In the genomic region with DNA sequence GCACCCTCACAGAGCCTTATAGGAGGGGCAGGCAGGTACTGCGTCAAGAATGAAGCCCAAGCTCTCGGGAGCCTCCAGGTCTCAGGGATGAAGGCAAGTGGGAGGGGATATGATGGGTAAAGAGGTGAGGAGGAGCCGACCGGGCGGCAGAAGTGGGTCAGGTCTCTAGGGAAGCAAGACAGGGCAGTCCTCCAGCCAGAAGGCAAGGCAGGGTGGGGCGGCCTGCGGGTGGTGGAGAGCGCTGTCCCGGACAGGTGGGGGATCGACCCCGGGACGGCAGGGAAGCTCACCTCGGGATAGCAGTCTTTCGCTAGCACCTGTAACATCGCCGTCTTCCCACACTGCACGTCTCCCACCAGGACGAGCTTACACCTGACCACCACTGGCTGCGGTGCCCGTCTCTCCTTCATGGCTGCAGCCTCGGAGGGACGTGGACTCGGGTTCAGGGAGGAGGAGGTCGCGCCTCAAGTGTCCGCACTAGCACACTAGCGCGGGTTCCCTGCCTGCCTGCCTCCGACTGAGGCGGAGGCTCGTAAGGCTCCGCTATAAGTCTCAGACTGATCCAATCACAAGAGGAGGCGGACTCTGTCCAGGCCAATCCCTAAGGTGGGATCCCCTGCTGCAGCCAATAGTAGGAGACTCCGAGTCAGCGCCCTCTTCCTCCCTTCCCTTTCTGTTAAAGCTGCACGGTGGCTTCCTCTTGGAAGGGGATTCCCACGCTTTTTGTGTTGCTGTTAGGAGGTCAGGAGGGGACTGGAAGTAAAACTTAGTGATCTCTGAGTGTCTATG, we compare ENCODE assay signal across 8 mouse cellular contexts. TPM values are rescaled to one million over a fixed set of nuclear protein-coding genes. Genes with fewer than 3 reads are reported as not detected.
DNase-seq lines count a peak whose midpoint lies in the region; ATAC-seq and TF ChIP-seq lines count a peak whose summit lies in the region.

A gene (minus strand): TSS at position 522 of the 789 bp plus-strand sequence.

- H3K9me3 ChIP-seq in heart, embryonic 13.5 days = no peaks in the 10 kb centered on the region
- H3K9me3 ChIP-seq in kidney, postnatal 0 days (replicated peaks; ENCODE audit: low read length) = no peaks in the 10 kb centered on the region

- H3K9ac ChIP-seq in heart, embryonic 13.5 days = peak within 1 kb of the TSS; percentile 78
- H3K9ac ChIP-seq in kidney, postnatal 0 days (ENCODE audit: low read depth, low read length) = no peak within 1 kb of the TSS
- peak within 1 kb of the TSS; percentile 77 for H3K9ac ChIP-seq in liver, adult 2 months (ENCODE audit: low read depth, low read length)

- no peaks in the 10 kb centered on the region; the same call in 1 of the 2 replicates for H3K79me2 ChIP-seq in liver, adult 2 months (ENCODE audit: control insufficient read depth, insufficient read depth, low read length)

- ATAC-seq in heart, embryonic 13.5 days (ENCODE audit: extremely low read depth, insufficient number of reproducible peaks, low FRiP score, low TSS enrichment) = peak; percentile 84
- peak; percentile 94 for ATAC-seq in kidney, postnatal 0 days (replicated peaks; ENCODE audit: low FRiP score, low read depth)
- peak; percentile 98 for ATAC-seq in monocyte, adult 5-6 weeks (replicated peaks; ENCODE audit: insufficient number of reproducible peaks, low FRiP score, low TSS enrichment, poor library complexity, severe bottlenecking)

- TF ChIP-seq POLR2A in liver, adult 2 months (IDR thresholded peaks at IDR 0.05; ENCODE audit: extremely low read depth, insufficient read depth, low read length) = peak; percentile 100

- H3K4me3 ChIP-seq in brown adipose tissue, adult 24 weeks (ENCODE audit: insufficient read depth, low read depth, low read length) = peak within 1 kb of the TSS; percentile 73
- peak within 1 kb of the TSS; percentile 52 for H3K4me3 ChIP-seq in heart, embryonic 13.5 days
- peak within 1 kb of the TSS; percentile 30 for H3K4me3 ChIP-seq in kidney, postnatal 0 days (replicated peaks; ENCODE audit: low read depth, low read length)
- H3K4me3 ChIP-seq in liver, adult 2 months (ENCODE audit: insufficient read depth, low read depth, low read length) = peak within 1 kb of the TSS; percentile 66

- peak within 1 kb of the TSS; percentile 35 for H3K27ac ChIP-seq in brown adipose tissue, adult 24 weeks (replicated peaks; ENCODE audit: low read depth, low read length)
- H3K27ac ChIP-seq in heart, embryonic 13.5 days (replicated peaks) = no peak within 1 kb of the TSS
- H3K27ac ChIP-seq in kidney, postnatal 0 days = no peak within 1 kb of the TSS
- H3K27ac ChIP-seq in liver, adult 2 months (replicated peaks; ENCODE audit: insufficient read depth, low read depth, low read length) = peak within 1 kb of the TSS; percentile 68

- H3K4me2 ChIP-seq in heart, embryonic 13.5 days = peak within 1 kb of the TSS; percentile 97
- H3K4me2 ChIP-seq in kidney, postnatal 0 days (ENCODE audit: low read length) = peak within 1 kb of the TSS; percentile 67

- no peaks in the 10 kb centered on the region for H3K36me3 ChIP-seq in heart, embryonic 13.5 days
- H3K36me3 ChIP-seq in kidney, postnatal 0 days (ENCODE audit: insufficient read depth, low read length) = no peaks in the 10 kb centered on the region
- no peaks in the 10 kb centered on the region for H3K36me3 ChIP-seq in liver, adult 2 months (ENCODE audit: control insufficient read depth, insufficient read depth, low read length)

- H3K4me1 ChIP-seq in brown adipose tissue, adult 24 weeks (ENCODE audit: control insufficient read depth, insufficient read depth, insufficient read length, low read length) = no peaks in the 10 kb centered on the region
- peaks cover 40% of the 10 kb centered on the region for H3K4me1 ChIP-seq in heart, embryonic 13.5 days
- H3K4me1 ChIP-seq in kidney, postnatal 0 days (replicated peaks; ENCODE audit: insufficient read depth, low read length) = peaks cover 21% of the 10 kb centered on the region
- H3K4me1 ChIP-seq in liver, adult 2 months (ENCODE audit: control insufficient read depth, insufficient read depth, low read length) = peaks cover 3% of the 10 kb centered on the region

- TF ChIP-seq CTCF in kidney, postnatal 0 days (IDR thresholded peaks at IDR 0.05; ENCODE audit: low read depth) = 0 out of 2 replicates have a peak, but pooled peaks have one; percentile 31
- no peak for TF ChIP-seq CTCF in liver, adult 2 months (IDR thresholded peaks at IDR 0.05; ENCODE audit: low read depth, low read length)

- WGBS in heart, embryonic 13.5 days = 1% methylated on average over 36 of the region's 37 CpGs
- 1% methylated on average over 37 of the region's 37 CpGs for WGBS in kidney, postnatal 0 days
- under 1% methylated on average over 37 of the region's 37 CpGs for WGBS in liver, adult 2 months

- peak; percentile 14 to 35 for DNase-seq in CD8-positive naive resting alpha-beta T cell, adult 2 months (ENCODE audit: low read depth in 2 of 2, low spot score in 2 of 2)
- DNase-seq in fat pad, adult 2 months (ENCODE audit: extremely low read depth, low read depth, low spot score) = peak; percentile 40
- DNase-seq in kidney, postnatal 0 days (ENCODE audit: low spot score) = peak; percentile 96
- peak; percentile 93 for DNase-seq in liver, adult 2 months (ENCODE audit: extremely low read depth, low read depth, low spot score)
- peak; percentile 66 to 71 for DNase-seq in spleen, postnatal 36 days (ENCODE audit: low spot score in 2 of 2)

- H3K27me3 ChIP-seq in heart, embryonic 13.5 days (replicated peaks) = peaks cover 55% of the 10 kb centered on the region
- H3K27me3 ChIP-seq in kidney, postnatal 0 days (ENCODE audit: insufficient read depth, low read length) = peaks cover 27% of the 10 kb centered on the region
- no peaks in the 10 kb centered on the region for H3K27me3 ChIP-seq in liver, adult 2 months (ENCODE audit: control insufficient read depth, insufficient read depth, low read length)

RNA-seq across cellular contexts. Expression of the gene that starts here (rescaled TPM):
- 1.7 and 1.8 TPM in 2 replicates for polyA plus RNA-seq in brown adipose tissue, adult 24 weeks (2012; ENCODE audit: insufficient read depth, insufficient read length, missing spikeins)
- 1.3 TPM in 2 replicates for polyA plus RNA-seq in heart, embryonic 13.5 days (2015; fragmentation: Nextera tagmentation; extraction: Ambion mirVana)
- polyA plus RNA-seq in kidney, postnatal 0 days (2015; fragmentation: Nextera tagmentation; extraction: Ambion mirVana) = 0.50 and 0.66 TPM in 2 replicates
- total RNA-seq in liver, adult 2 months (2014; rRNA removed) = 20.0 and 23.2 TPM in 2 replicates
- polyA plus RNA-seq in liver, adult 2 months (2012; rRNA removed) = 7.4 and 21.3 TPM in 2 replicates
- total RNA-seq in monocyte, adult 5-6 weeks (2017) = 1.2 to 2.8 TPM (median 1.5 TPM) in 3 replicates

Comparison
In these comparisons a context has a peak if more than half of its experiments do, and no peak if none do; other contexts are left out.
1. Peak in DNase-seq, ATAC-seq, H3K4me3 ChIP-seq and H3K4me2 ChIP-seq in kidney, postnatal 0 days; RNA of the gene not detected or under 1 TPM.
2. DNase-seq: peak in every context shown above with its lines; median percentile 96 in kidney, postnatal 0 days; 93 in liver, adult 2 months; 68 in spleen, postnatal 36 days; 40 in fat pad, adult 2 months; 24 in CD8-positive naive resting alpha-beta T cell, adult 2 months.
3. H3K27ac ChIP-seq: peak in brown adipose tissue, adult 24 weeks (single experiment) and liver, adult 2 months (single experiment); none in heart, embryonic 13.5 days (single experiment) and kidney, postnatal 0 days (single experiment).
4. Peak in every context shown above with its lines, with median percentiles within 50 percentile points of each other: H3K4me3 ChIP-seq and ATAC-seq.